Mouse (Mus musculus): ENCODE measurements at regions not wholly inside any gene's neighbourhood (a gene's known extent, or its start where the extent isn't known, plus 50 kb on each side); places are given as distances from the start of the nearest gene placed in this dataset.
"Not testable (repeated sequence)": the region's sequence is repeated elsewhere in the genome, so short reads cannot be mapped to it uniquely, and the experiment has no call there.

GRCm38 (mm10) chr10:103507051-103507450 is 139.5 kb downstream of the Slc6a15 start:
- not testable (repeated sequence) for H3K4me2 ChIP-seq (replicated peaks); H3K4me3 ChIP-seq; H3K27ac ChIP-seq (replicated peaks); H3K4me1 ChIP-seq; H3K9me3 ChIP-seq; ATAC-seq (ENCODE audit: low FRiP score, low read depth); H3K36me3 ChIP-seq; H3K9ac ChIP-seq (replicated peaks); H3K27me3 ChIP-seq
- 88% methylated on average over 7 of the region's 7 CpGs for WGBS

GRCm38 (mm10) chr10:103544502-103544901 is 176.9 kb downstream of the Slc6a15 start:
- Histone ChIP-seq H3K4me1 (no peaks in the 10 kb centered on the region), H3K4me2 (replicated peaks) (no peak overlapping the region), H3K27ac (replicated peaks) (no peak overlapping the region), H3K4me3 (no peak overlapping the region), H3K27me3 (no peaks in the 10 kb centered on the region), H3K36me3 (no peaks in the 10 kb centered on the region), H3K9ac (replicated peaks) (no peak overlapping the region), H3K9me3 (no peaks in the 10 kb centered on the region)
- no peak for ATAC-seq (ENCODE audit: low FRiP score, low read depth)
- WGBS = 93% methylated on average over 2 of the region's 2 CpGs

GRCm38 (mm10) chr10:103549510-103549909 is 181.9 kb downstream of the Slc6a15 start:
- no peaks in the 10 kb centered on the region for H3K4me1 ChIP-seq
- 91% methylated on average over 2 of the region's 2 CpGs for WGBS
- H3K36me3 ChIP-seq = no peaks in the 10 kb centered on the region
- no peak overlapping the region for H3K4me2 ChIP-seq (replicated peaks)
- no peak overlapping the region for H3K4me3 ChIP-seq
- H3K27ac ChIP-seq (replicated peaks) = no peak overlapping the region
- H3K9me3 ChIP-seq = no peaks in the 10 kb centered on the region
- no peak overlapping the region for H3K9ac ChIP-seq (replicated peaks)
- no peaks in the 10 kb centered on the region for H3K27me3 ChIP-seq
- ATAC-seq (ENCODE audit: low FRiP score, low read depth) = no peak

- Histone ChIP-seq H3K27me3 (no peaks in the 10 kb centered on the region), H3K4me1 (no peaks in the 10 kb centered on the region), H3K4me2 (replicated peaks) (no peak overlapping the region), H3K4me3 (no peak overlapping the region), H3K27ac (replicated peaks) (no peak overlapping the region), H3K36me3 (no peaks in the 10 kb centered on the region), H3K9me3 (no peaks in the 10 kb centered on the region), H3K9ac (replicated peaks) (no peak overlapping the region)
- no peak for ATAC-seq (ENCODE audit: low FRiP score, low read depth)
- 76% methylated on average over 3 of the region's 3 CpGs for WGBS
Measured at GRCm38 (mm10) chr10:103585097-103585496, 217.5 kb downstream of the Slc6a15 start.

GRCm38 (mm10) chr10:103585504-103585903 is 217.9 kb downstream of the Slc6a15 start:
- H3K4me2 ChIP-seq (replicated peaks) = no peak overlapping the region
- no peaks in the 10 kb centered on the region for H3K4me1 ChIP-seq
- no peaks in the 10 kb centered on the region for H3K9me3 ChIP-seq
- H3K36me3 ChIP-seq = no peaks in the 10 kb centered on the region
- H3K4me3 ChIP-seq = no peak overlapping the region
- H3K27ac ChIP-seq (replicated peaks) = no peak overlapping the region
- 96% methylated on average over 2 of the region's 2 CpGs for WGBS
- H3K9ac ChIP-seq (replicated peaks) = no peak overlapping the region
- no peaks in the 10 kb centered on the region for H3K27me3 ChIP-seq
- no peak for ATAC-seq (ENCODE audit: low FRiP score, low read depth)

- WGBS = 91% methylated on average over 2 of the region's 2 CpGs
- no peaks in the 10 kb centered on the region for H3K9me3 ChIP-seq
- H3K4me3 ChIP-seq = no peak overlapping the region
- no peak overlapping the region for H3K27ac ChIP-seq (replicated peaks)
- ATAC-seq (ENCODE audit: low FRiP score, low read depth) = no peak
- H3K9ac ChIP-seq (replicated peaks) = no peak overlapping the region
- no peak overlapping the region for H3K4me2 ChIP-seq (replicated peaks)
- no peaks in the 10 kb centered on the region for H3K4me1 ChIP-seq
- H3K27me3 ChIP-seq = no peaks in the 10 kb centered on the region
- no peaks in the 10 kb centered on the region for H3K36me3 ChIP-seq
Measured at GRCm38 (mm10) chr10:103591985-103592384, 224.4 kb downstream of the Slc6a15 start.

GRCm38 (mm10) chr10:103641162-103641561 is 273.6 kb downstream of the Slc6a15 start:
- H3K4me2 ChIP-seq (replicated peaks) = no peak overlapping the region
- no peak overlapping the region for H3K9ac ChIP-seq (replicated peaks)
- ATAC-seq (ENCODE audit: low FRiP score, low read depth) = no peak
- H3K27me3 ChIP-seq = no peaks in the 10 kb centered on the region
- H3K4me1 ChIP-seq = no peaks in the 10 kb centered on the region
- H3K4me3 ChIP-seq = no peak overlapping the region
- H3K9me3 ChIP-seq = no peaks in the 10 kb centered on the region
- no peak overlapping the region for H3K27ac ChIP-seq (replicated peaks)
- 75% methylated on average over 2 of the region's 2 CpGs for WGBS
- H3K36me3 ChIP-seq = no peaks in the 10 kb centered on the region

- Histone ChIP-seq H3K27me3 (no peaks in the 10 kb centered on the region), H3K36me3 (no peaks in the 10 kb centered on the region), H3K4me1 (no peaks in the 10 kb centered on the region), H3K9ac (replicated peaks) (no peak overlapping the region), H3K27ac (replicated peaks) (no peak overlapping the region), H3K9me3 (no peaks in the 10 kb centered on the region), H3K4me3 (no peak overlapping the region), H3K4me2 (replicated peaks) (no peak overlapping the region)
- 73% methylated on average over 3 of the region's 3 CpGs for WGBS
- ATAC-seq (ENCODE audit: low FRiP score, low read depth) = no peak
Measured at GRCm38 (mm10) chr10:103649848-103650247, 282.3 kb downstream of the Slc6a15 start.

- Histone ChIP-seq H3K36me3 (no peaks in the 10 kb centered on the region), H3K4me3 (no peak overlapping the region), H3K9ac (replicated peaks) (no peak overlapping the region), H3K9me3 (no peaks in the 10 kb centered on the region), H3K27ac (replicated peaks) (no peak overlapping the region), H3K4me2 (replicated peaks) (no peak overlapping the region), H3K4me1 (no peaks in the 10 kb centered on the region), H3K27me3 (no peaks in the 10 kb centered on the region)
- 84% methylated on average over 3 of the region's 3 CpGs for WGBS
- no peak for ATAC-seq (ENCODE audit: low FRiP score, low read depth)
Measured at GRCm38 (mm10) chr10:103673081-103673480, 305.5 kb downstream of the Slc6a15 start.

- Histone ChIP-seq H3K27ac (replicated peaks) (no peak overlapping the region), H3K27me3 (no peaks in the 10 kb centered on the region), H3K4me1 (no peaks in the 10 kb centered on the region), H3K4me3 (no peak overlapping the region), H3K9ac (replicated peaks) (no peak overlapping the region), H3K4me2 (replicated peaks) (no peak overlapping the region), H3K36me3 (no peaks in the 10 kb centered on the region), H3K9me3 (no peaks in the 10 kb centered on the region)
- WGBS = 88% methylated on average over 3 of the region's 3 CpGs
- no peak for ATAC-seq (ENCODE audit: low FRiP score, low read depth)
Measured at GRCm38 (mm10) chr10:103673765-103674164, 306.2 kb downstream of the Slc6a15 start.

- Histone ChIP-seq H3K4me3 (no peak overlapping the region), H3K27ac (replicated peaks) (no peak overlapping the region), H3K4me2 (replicated peaks) (no peak overlapping the region), H3K4me1 (no peaks in the 10 kb centered on the region), H3K9ac (replicated peaks) (no peak overlapping the region), H3K27me3 (no peaks in the 10 kb centered on the region), H3K9me3 (no peaks in the 10 kb centered on the region), H3K36me3 (no peaks in the 10 kb centered on the region)
- WGBS = 61% methylated on average over 2 of the region's 2 CpGs
- no peak for ATAC-seq (ENCODE audit: low FRiP score, low read depth)
Measured at GRCm38 (mm10) chr10:103692682-103693081, 325.1 kb downstream of the Slc6a15 start.

GRCm38 (mm10) chr10:103715080-103715725 is 347.6 kb downstream of the Slc6a15 start:
- no peak for ATAC-seq (ENCODE audit: low FRiP score, low read depth)
- no peak overlapping the region for H3K27ac ChIP-seq (replicated peaks)
- H3K36me3 ChIP-seq = no peaks in the 10 kb centered on the region
- 75% methylated on average over 3 of the region's 3 CpGs for WGBS
- H3K4me1 ChIP-seq = no peaks in the 10 kb centered on the region
- no peak overlapping the region for H3K9ac ChIP-seq (replicated peaks)
- H3K4me3 ChIP-seq = no peak overlapping the region
- no peaks in the 10 kb centered on the region for H3K27me3 ChIP-seq
- H3K4me2 ChIP-seq (replicated peaks) = no peak overlapping the region
- H3K9me3 ChIP-seq = no peaks in the 10 kb centered on the region
